Mouse (Mus musculus): ENCODE measurements around the gene Cant1. TPM values are rescaled to one million over a fixed set of nuclear protein-coding genes. Genes with fewer than 3 reads are reported as not detected.

Cant1 gene
- 12.0 and 19.2 TPM in 2 replicates for polyA plus RNA-seq (2014; fragmentation: Nextera tagmentation; extraction: Ambion mirVana)

DNA sequence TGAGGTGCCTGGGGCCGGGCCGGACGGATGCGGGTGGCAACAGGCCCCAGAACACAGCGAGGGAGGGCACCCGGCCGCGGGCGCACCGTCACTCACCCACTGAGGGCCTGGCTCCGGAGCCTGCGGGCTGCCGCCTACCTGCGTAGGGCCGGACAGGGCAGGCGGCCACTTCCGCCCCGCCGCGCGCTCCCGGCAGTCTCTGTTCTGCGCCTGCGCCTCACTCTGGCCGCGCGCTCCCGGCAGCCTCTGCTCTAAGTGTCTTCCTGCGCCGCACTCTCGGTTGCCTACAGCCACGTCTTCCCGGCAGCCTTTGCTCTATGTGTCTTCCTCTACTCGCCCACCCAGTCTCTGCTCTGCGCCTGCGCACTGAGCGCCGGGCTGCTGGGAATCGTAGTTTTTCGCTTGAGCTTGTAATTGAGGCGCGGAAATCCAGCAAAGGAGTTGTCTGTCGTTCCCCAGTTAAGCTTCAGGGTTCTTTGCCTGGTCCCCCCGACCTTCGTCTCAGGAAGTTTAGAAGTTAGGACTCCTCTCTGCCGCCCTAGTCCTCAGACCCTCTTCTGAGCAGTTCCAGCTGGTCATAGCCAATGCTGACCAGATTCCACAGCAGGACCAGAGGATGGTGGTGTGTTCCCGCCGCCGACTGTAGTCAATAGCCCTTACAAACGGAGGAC lies at the start of gene Cant1:
Gene Cant1 (minus strand): TSS at position 253 of the 671 bp plus-strand sequence.
- Histone ChIP-seq H3K27me3 (ENCODE audit: control insufficient read depth, insufficient read depth, low read length) (no peaks in the 10 kb centered on the region), H3K4me1 (ENCODE audit: control insufficient read depth in 2 of 2, insufficient read depth in 2 of 2, low read length in 2 of 2) (peaks cover 15 to 26% of the 10 kb centered on the region in 2 experiments), H3K9me3 (ENCODE audit: control insufficient read depth, low read length) (no peaks in the 10 kb centered on the region), H3K27ac (replicated peaks in 1 of 2; ENCODE audit: control insufficient read depth in 1 of 2, insufficient read depth in 1 of 2, low read depth in 2 of 2, low read length in 2 of 2) (peak within 1 kb of the TSS; percentile 37 to 70; a peak in 3 of 4 replicates), H3K36me3 (ENCODE audit: control insufficient read depth, insufficient read depth, low read length) (peaks cover 30% of the 10 kb centered on the region), H3K9ac (ENCODE audit: low read length) (peak within 1 kb of the TSS; percentile 98), H3K4me2 (ENCODE audit: low read length) (peak within 1 kb of the TSS; percentile 84), H3K4me3 (ENCODE audit: control insufficient read depth in 1 of 2, insufficient read depth in 1 of 2, low read depth in 1 of 2, low read length in 2 of 2) (peak within 1 kb of the TSS; percentile 89 to 92)
- WGBS: under 1% methylated on average over 50 of the region's 50 CpGs
- ATAC-seq (ENCODE audit: insufficient number of reproducible peaks, insufficient read depth, low FRiP score, low read depth): peak; percentile 91

GRCm38 (mm10) chr11:118467441-118468035 lies 48.7 kb upstream of the Cant1 start:
- H3K9ac ChIP-seq (ENCODE audit: low read length): no peak overlapping the region
- no peaks in the 10 kb centered on the region for H3K9me3 ChIP-seq (ENCODE audit: control insufficient read depth, low read length)
- no peaks in the 10 kb centered on the region for H3K36me3 ChIP-seq (ENCODE audit: control insufficient read depth, insufficient read depth, low read length)
- H3K27ac ChIP-seq (replicated peaks in 1 of 2; ENCODE audit: control insufficient read depth in 1 of 2, insufficient read depth in 1 of 2, low read depth in 2 of 2, low read length in 2 of 2): no peak overlapping the region
- WGBS: 46% methylated on average over 11 of the region's 11 CpGs
- no peaks in the 10 kb centered on the region for H3K27me3 ChIP-seq (ENCODE audit: control insufficient read depth, insufficient read depth, low read length)
- peaks cover 0 to 9% of the 10 kb centered on the region in 2 experiments; a peak in 2 of 4 replicates for H3K4me1 ChIP-seq (ENCODE audit: control insufficient read depth in 2 of 2, insufficient read depth in 2 of 2, low read length in 2 of 2)
- no peak for ATAC-seq (ENCODE audit: insufficient number of reproducible peaks, insufficient read depth, low FRiP score, low read depth)
- H3K4me3 ChIP-seq (ENCODE audit: control insufficient read depth in 1 of 2, insufficient read depth in 1 of 2, low read depth in 1 of 2, low read length in 2 of 2): no peak overlapping the region
- no peak overlapping the region for H3K4me2 ChIP-seq (ENCODE audit: low read length)

- Histone ChIP-seq H3K27me3 (ENCODE audit: control insufficient read depth, insufficient read depth, low read length) (no peaks in the 10 kb centered on the region), H3K36me3 (ENCODE audit: control insufficient read depth, insufficient read depth, low read length) (no peaks in the 10 kb centered on the region), H3K27ac (replicated peaks in 1 of 2; ENCODE audit: control insufficient read depth in 1 of 2, insufficient read depth in 1 of 2, low read depth in 2 of 2, low read length in 2 of 2) (no peak overlapping the region), H3K9ac (ENCODE audit: low read length) (no peak overlapping the region), H3K4me3 (ENCODE audit: control insufficient read depth in 1 of 2, insufficient read depth in 1 of 2, low read depth in 1 of 2, low read length in 2 of 2) (no peak overlapping the region), H3K9me3 (ENCODE audit: control insufficient read depth, low read length) (peaks cover 5% of the 10 kb centered on the region; the same call in 1 of the 2 replicates), H3K4me2 (ENCODE audit: low read length) (no peak overlapping the region), H3K4me1 (ENCODE audit: control insufficient read depth in 2 of 2, insufficient read depth in 2 of 2, low read length in 2 of 2) (peaks cover 3 to 10% of the 10 kb centered on the region in 2 experiments; a peak in 2 of 4 replicates)
- WGBS: 62% methylated on average over 6 of the region's 6 CpGs
- ATAC-seq (ENCODE audit: insufficient number of reproducible peaks, insufficient read depth, low FRiP score, low read depth): no peak
Observed at GRCm38 (mm10) chr11:118460280-118460679, 41.4 kb upstream of the Cant1 start.

- no peak overlapping the region for H3K9ac ChIP-seq (ENCODE audit: low read length)
- ATAC-seq (ENCODE audit: insufficient number of reproducible peaks, insufficient read depth, low FRiP score, low read depth): no peak
- peak overlapping the region; percentile 32 for H3K4me2 ChIP-seq (ENCODE audit: low read length)
- H3K4me3 ChIP-seq (ENCODE audit: control insufficient read depth in 1 of 2, insufficient read depth in 1 of 2, low read depth in 1 of 2, low read length in 2 of 2): no peak overlapping the region
- no peaks in the 10 kb centered on the region for H3K36me3 ChIP-seq (ENCODE audit: control insufficient read depth, insufficient read depth, low read length)
- H3K27me3 ChIP-seq (ENCODE audit: control insufficient read depth, insufficient read depth, low read length): no peaks in the 10 kb centered on the region
- H3K9me3 ChIP-seq (ENCODE audit: control insufficient read depth, low read length): peaks cover 5% of the 10 kb centered on the region; the same call in 1 of the 2 replicates
- 57% methylated on average over 4 of the region's 4 CpGs for WGBS
- H3K4me1 ChIP-seq (ENCODE audit: control insufficient read depth in 2 of 2, insufficient read depth in 2 of 2, low read length in 2 of 2): peaks cover 3 to 10% of the 10 kb centered on the region in 2 experiments; a peak in 2 of 4 replicates
- H3K27ac ChIP-seq (replicated peaks in 1 of 2; ENCODE audit: control insufficient read depth in 1 of 2, insufficient read depth in 1 of 2, low read depth in 2 of 2, low read length in 2 of 2): peak overlapping the region; percentile 33 to 39; a peak in 3 of 4 replicates
Observed at GRCm38 (mm10) chr11:118459536-118459935, 40.6 kb upstream of the Cant1 start.

- WGBS: 17% methylated on average over 8 of the region's 8 CpGs
- Histone ChIP-seq H3K36me3 (ENCODE audit: control insufficient read depth, insufficient read depth, low read length) (no peaks in the 10 kb centered on the region), H3K27ac (replicated peaks in 1 of 2; ENCODE audit: control insufficient read depth in 1 of 2, insufficient read depth in 1 of 2, low read depth in 2 of 2, low read length in 2 of 2) (peak overlapping the region; percentile 33 to 39; a peak in 3 of 4 replicates), H3K9ac (ENCODE audit: low read length) (no peak overlapping the region; the same call in 1 of the 2 replicates), H3K4me1 (ENCODE audit: control insufficient read depth in 2 of 2, insufficient read depth in 2 of 2, low read length in 2 of 2) (peaks cover 3 to 10% of the 10 kb centered on the region in 2 experiments; a peak in 2 of 4 replicates), H3K9me3 (ENCODE audit: control insufficient read depth, low read length) (peaks cover 5% of the 10 kb centered on the region; the same call in 1 of the 2 replicates), H3K4me2 (ENCODE audit: low read length) (peak overlapping the region; percentile 32), H3K27me3 (ENCODE audit: control insufficient read depth, insufficient read depth, low read length) (no peaks in the 10 kb centered on the region), H3K4me3 (ENCODE audit: control insufficient read depth in 1 of 2, insufficient read depth in 1 of 2, low read depth in 1 of 2, low read length in 2 of 2) (no peak overlapping the region)
- ATAC-seq (ENCODE audit: insufficient number of reproducible peaks, insufficient read depth, low FRiP score, low read depth): 0 out of 2 replicates have a peak, but pooled peaks have one; percentile 47
Observed at GRCm38 (mm10) chr11:118459051-118459450, 40.2 kb upstream of the Cant1 start.

DNA sequence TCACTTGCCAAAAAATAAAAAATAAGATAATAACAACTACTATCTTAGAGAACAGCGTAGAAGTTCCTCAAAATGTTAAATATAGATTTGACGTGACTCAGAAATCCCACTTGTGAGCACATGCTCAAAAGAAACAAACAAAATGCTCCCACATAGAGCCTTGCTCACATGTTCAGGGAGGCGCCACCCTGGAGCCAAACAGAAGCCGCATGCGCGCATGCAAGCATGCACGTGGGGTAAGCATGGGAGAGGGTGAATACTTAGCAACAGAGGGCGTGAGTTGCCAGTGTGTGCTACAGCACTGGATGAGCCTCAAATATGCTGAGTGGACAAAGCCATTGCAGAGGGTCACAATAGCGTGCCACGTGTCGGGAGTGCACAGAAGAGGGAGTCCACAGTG lies 38.1 kb upstream of the Cant1 start:
- WGBS: 73% methylated on average over 11 of the region's 11 CpGs
- Histone ChIP-seq H3K36me3 (ENCODE audit: control insufficient read depth, insufficient read depth, low read length) (no peaks in the 10 kb centered on the region), H3K4me1 (ENCODE audit: control insufficient read depth in 2 of 2, insufficient read depth in 2 of 2, low read length in 2 of 2) (peaks cover 3 to 10% of the 10 kb centered on the region in 2 experiments; a peak in 2 of 4 replicates), H3K9me3 (ENCODE audit: control insufficient read depth, low read length) (peaks cover 5% of the 10 kb centered on the region; the same call in 1 of the 2 replicates), H3K4me3 (ENCODE audit: control insufficient read depth in 1 of 2, insufficient read depth in 1 of 2, low read depth in 1 of 2, low read length in 2 of 2) (no peak overlapping the region), H3K4me2 (ENCODE audit: low read length) (no peak overlapping the region), H3K27me3 (ENCODE audit: control insufficient read depth, insufficient read depth, low read length) (no peaks in the 10 kb centered on the region), H3K9ac (ENCODE audit: low read length) (no peak overlapping the region), H3K27ac (replicated peaks in 1 of 2; ENCODE audit: control insufficient read depth in 1 of 2, insufficient read depth in 1 of 2, low read depth in 2 of 2, low read length in 2 of 2) (no peak overlapping the region)
- ATAC-seq (ENCODE audit: insufficient number of reproducible peaks, insufficient read depth, low FRiP score, low read depth): no peak

- Histone ChIP-seq H3K4me3 (ENCODE audit: control insufficient read depth in 1 of 2, insufficient read depth in 1 of 2, low read depth in 1 of 2, low read length in 2 of 2) (no peak overlapping the region), H3K36me3 (ENCODE audit: control insufficient read depth, insufficient read depth, low read length) (no peaks in the 10 kb centered on the region), H3K9me3 (ENCODE audit: control insufficient read depth, low read length) (peaks cover 5% of the 10 kb centered on the region; the same call in 1 of the 2 replicates), H3K27me3 (ENCODE audit: control insufficient read depth, insufficient read depth, low read length) (no peaks in the 10 kb centered on the region), H3K27ac (replicated peaks in 1 of 2; ENCODE audit: control insufficient read depth in 1 of 2, insufficient read depth in 1 of 2, low read depth in 2 of 2, low read length in 2 of 2) (no peak overlapping the region), H3K4me1 (ENCODE audit: control insufficient read depth in 2 of 2, insufficient read depth in 2 of 2, low read length in 2 of 2) (peaks cover 3 to 10% of the 10 kb centered on the region in 2 experiments; a peak in 2 of 4 replicates), H3K9ac (ENCODE audit: low read length) (no peak overlapping the region), H3K4me2 (ENCODE audit: low read length) (no peak overlapping the region)
- whole genome bisulfite sequencing: 61% methylated on average over 6 of the region's 6 CpGs
- no peak for ATAC-seq (ENCODE audit: insufficient number of reproducible peaks, insufficient read depth, low FRiP score, low read depth)
Observed at GRCm38 (mm10) chr11:118455788-118456187, 36.9 kb upstream of the Cant1 start.
